Mouse (Mus musculus) fibroblast of lung, adult 2 months (primary cell): ENCODE measurements around the gene 5430402E10Rik.
"Not testable (repeated sequence)": the region's sequence is repeated elsewhere in the genome, so short reads cannot be mapped to it uniquely, and the experiment has no call there.

Experiments
- DNase-seq: peaks from one replicate; pipeline ENCODE4 v3.0.0-alpha.2; 2011; ENCODE audit warnings: low read depth

The 5430402E10Rik gene

DNA sequence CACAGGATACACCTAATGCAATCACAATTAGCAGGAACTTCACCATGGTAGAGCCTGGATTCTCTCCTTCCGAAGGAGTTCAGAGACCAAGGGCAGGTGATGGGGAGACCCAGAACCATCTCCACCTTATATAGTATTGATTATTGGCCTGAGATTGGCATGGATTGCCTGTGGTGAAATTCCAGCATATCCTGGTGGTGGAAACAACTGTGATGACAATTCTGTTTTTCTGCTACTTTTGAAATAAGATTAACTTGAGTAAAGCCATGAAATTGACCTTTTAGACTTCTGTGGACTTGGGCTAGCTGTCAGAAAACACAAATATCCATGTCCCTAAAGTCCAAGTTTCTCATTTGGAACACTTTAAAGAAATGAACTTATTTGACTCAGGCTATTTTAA is at the start of gene 5430402E10Rik:
TSS of gene 5430402E10Rik (minus strand) at position 101 of the 400 bp plus-strand sequence.
- DNase-seq = not testable (repeated sequence)

DNA sequence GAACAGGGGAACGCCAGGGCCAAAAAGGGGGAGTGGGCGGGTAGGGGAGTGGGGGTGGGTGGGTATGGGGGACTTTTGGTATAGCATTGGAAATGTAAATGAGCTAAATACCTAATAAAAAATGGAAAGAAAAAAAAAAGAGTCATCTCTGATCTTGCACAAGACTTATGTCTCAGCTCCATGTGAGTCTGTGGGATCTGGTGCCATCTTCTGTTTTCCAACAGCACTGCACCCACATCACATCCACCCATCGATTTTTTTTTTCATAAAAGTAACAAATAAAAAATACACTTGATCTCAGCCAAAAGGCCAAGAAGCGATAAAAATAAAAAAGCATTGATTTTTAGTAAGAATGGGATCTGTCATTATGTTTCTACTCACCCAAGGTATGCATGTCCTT is 44.8 kb downstream of the 5430402E10Rik start:
- not testable (repeated sequence) for DNase-seq
